20 mouse cellular contexts compared by ENCODE assay signal in genomic region chr3:95866071-95866470, GRCm38 (mm10).
"Had no signal": no experiment of that assay in that cellular context is flagged by ENCODE, and none has a peak within 500 bp of the region (broad histone marks: within the 10 kb centered on the region; RNA-seq: fewer than 3 reads in every experiment).

No protein-coding gene starts in this region.

- H3K4me3 ChIP-seq: limb, embryonic 12.5 days; limb, embryonic 15.5 days; midbrain, embryonic 12.5 days; midbrain, embryonic 15.5 days; neural tube, embryonic 12.5 days; neural tube, embryonic 15.5 days had no signal

- H3K27me3 ChIP-seq: limb, embryonic 12.5 days; limb, embryonic 15.5 days; midbrain, embryonic 12.5 days; midbrain, embryonic 15.5 days; neural tube, embryonic 12.5 days; neural tube, embryonic 15.5 days had no signal

- H3K4me2 ChIP-seq: limb, embryonic 12.5 days; limb, embryonic 15.5 days; liver, embryonic 11.5 days; lung, embryonic 14.5 days; midbrain, embryonic 12.5 days; midbrain, embryonic 15.5 days; neural tube, embryonic 12.5 days; neural tube, embryonic 15.5 days had no signal

- H3K9ac ChIP-seq: limb, embryonic 12.5 days; limb, embryonic 15.5 days; liver, embryonic 14.5 days; liver, postnatal 0 days; lung, embryonic 14.5 days; midbrain, embryonic 12.5 days; midbrain, embryonic 15.5 days; neural tube, embryonic 12.5 days; neural tube, embryonic 15.5 days had no signal

- H3K27ac ChIP-seq: limb, embryonic 12.5 days; limb, embryonic 15.5 days; liver, embryonic 14.5 days; macrophage; midbrain, embryonic 12.5 days; midbrain, embryonic 15.5 days; neural tube, embryonic 12.5 days; neural tube, embryonic 15.5 days; stomach, postnatal 0 days had no signal

- ATAC-seq: intestine, postnatal 0 days; liver, postnatal 0 days; lung, postnatal 0 days; midbrain, embryonic 15.5 days had no signal

- DNase-seq: left cerebral cortex, postnatal 4 days; liver, postnatal 0 days; lung, embryonic 14.5 days; right cerebral cortex, adult 18-20 months; right cerebral cortex, postnatal 14 days; right cerebral cortex, postnatal 4 days; thymus, adult 2 months; thymus, postnatal 25 days had no signal

- H3K9me3 ChIP-seq: limb, embryonic 12.5 days; limb, embryonic 15.5 days; midbrain, embryonic 12.5 days; midbrain, embryonic 15.5 days; neural tube, embryonic 12.5 days; neural tube, embryonic 15.5 days had no signal
